Mouse (Mus musculus) urinary bladder, postnatal 36 days (tissue): ENCODE data around the gene Mccc1.

ENCODE experiments used
- DNase-seq, 2 experiments: peaks; one replicate each; pipeline ENCODE4 v3.0.0; 2022; ENCODE audit warnings: low spot score in 2 of 2, mixed read lengths in 1 of 2

Mccc1 gene

GRCm38 (mm10) chr3:35964928-35965327, 35.5 kb downstream of the Mccc1 start:
- DNase-seq: no peak

DNA sequence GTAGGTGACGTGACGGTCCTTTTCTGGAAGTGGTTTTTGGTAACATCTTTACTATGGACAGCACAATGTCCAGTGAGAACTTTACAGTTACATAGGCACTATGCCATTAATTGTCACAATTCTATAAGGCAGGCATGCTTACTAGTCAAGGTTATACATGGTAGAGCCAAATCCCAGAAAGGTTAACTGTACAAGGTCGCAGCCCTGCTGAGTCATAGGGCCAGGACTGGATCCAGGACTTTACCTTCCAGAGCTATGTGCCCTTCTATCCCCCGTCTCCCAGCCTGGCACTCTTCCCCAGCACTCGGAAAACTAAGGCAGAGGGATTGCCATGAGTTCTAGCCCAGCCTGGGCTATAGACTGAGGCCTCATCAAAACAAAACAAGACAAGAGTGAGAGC, 36.6 kb downstream of the Mccc1 start:
- no peak for DNase-seq

DNA sequence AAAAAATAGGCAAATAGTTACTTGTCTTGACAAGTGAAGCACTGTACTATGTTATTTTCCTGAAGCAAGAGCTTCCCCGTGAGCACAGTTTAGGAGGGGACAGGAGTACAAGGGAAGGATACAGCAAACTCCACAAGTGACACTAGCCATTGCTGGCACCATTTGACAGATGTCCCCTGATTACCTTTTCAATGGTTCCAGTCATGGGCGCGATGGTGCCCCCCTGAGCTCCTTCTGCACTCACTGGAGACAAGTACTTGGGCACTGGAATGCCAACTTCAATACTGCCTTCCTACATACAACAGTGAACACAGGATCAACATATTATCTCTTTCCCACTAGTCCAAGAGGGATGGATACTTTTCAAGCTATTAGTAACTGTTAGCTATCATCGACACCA, 37.1 kb downstream of the Mccc1 start:
- no peak for DNase-seq

- DNase-seq: no peak
Observed at GRCm38 (mm10) chr3:35962967-35963366, 37.5 kb downstream of the Mccc1 start.

DNA sequence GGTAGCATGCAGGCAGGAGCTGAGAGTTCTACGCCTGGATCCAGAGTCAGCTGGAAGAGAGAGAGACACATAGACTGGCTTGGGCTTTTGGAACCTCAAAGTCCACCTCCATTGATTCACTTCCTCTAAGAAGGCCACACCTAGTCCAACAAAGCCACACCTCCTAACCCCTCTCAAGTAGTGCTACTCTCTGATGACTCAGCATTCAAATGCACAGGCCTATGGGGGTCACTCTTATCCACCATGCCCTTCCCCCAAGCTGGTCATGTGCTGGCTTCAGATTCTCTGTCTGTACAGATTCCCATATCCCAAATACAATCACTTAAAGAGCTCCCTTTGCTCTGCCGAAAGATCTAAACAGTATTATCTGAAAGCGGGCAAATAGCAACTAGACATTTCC, 43.2 kb downstream of the Mccc1 start:
- no peak for DNase-seq

GRCm38 (mm10) chr3:35954901-35955575, 45.4 kb downstream of the Mccc1 start:
- DNase-seq: no peak

GRCm38 (mm10) chr3:35953816-35954215, 46.7 kb downstream of the Mccc1 start:
- no peak for DNase-seq

DNA sequence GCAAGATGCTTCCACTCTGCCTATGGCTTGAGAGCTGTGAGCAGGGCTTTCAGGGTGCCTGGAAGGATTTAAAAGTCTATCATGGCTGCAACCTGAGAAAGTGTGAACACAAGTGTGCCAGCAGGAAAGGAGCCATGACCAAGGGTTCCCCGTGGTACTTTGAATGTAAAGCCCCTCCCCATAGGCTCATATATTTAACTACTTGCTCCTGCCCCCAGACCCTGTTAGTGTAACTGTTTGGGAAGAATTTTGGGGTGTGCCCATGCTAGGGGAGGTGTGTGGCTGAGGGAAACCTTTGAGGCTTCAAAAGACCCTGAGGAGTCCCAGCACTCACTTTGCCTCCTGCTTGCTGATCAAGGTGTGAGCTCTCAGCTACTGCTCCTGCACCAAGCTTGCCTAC, 47.3 kb downstream of the Mccc1 start:
- no peak for DNase-seq

- no peak for DNase-seq
Observed at GRCm38 (mm10) chr3:35948197-35948596, 52.3 kb downstream of the Mccc1 start.

GRCm38 (mm10) chr3:35940520-35941135, 59.9 kb downstream of the Mccc1 start:
- no peak for DNase-seq

DNA sequence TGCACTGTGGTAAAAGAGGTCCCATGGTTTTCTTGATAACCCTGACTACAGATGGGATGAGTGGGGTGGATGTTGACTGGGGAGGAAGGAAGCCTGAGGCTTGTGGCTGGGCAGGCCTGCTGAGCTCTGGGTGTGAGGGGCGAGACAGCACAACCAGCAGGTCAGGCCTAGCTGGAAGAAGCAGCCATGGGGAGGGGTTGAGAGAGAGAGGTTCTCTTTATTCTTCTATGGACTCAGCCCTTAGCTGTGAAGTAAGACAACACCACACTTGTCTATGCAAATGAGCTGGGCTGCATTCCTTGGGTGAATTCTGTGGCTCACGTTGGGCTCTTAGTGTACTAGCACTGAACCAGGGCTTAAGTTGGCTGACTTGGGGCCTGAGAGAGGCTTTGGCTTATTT, 60.4 kb downstream of the Mccc1 start:
- DNase-seq: no peak

DNA sequence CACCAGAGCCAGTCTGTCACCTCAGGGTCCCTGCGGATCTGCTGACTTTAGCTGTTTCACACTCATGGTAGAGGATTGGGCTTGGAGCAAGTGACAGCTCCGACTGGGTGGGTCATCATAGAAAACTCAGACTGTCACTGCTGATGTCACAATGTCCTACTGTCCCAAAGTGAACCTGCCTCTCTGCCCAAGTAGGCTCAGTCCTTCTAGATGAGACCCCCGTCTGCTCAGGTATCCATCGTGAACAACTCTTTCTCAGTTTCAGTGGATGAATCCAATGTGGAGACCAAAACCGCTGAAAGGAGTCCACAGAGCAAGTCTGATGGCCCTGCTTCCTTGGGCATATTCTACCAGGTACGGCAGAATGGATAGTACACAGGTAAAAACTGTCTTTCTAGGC, 63.1 kb downstream of the Mccc1 start, which contains the start of gene Dcun1d1:
TSS of gene Dcun1d1 (minus strand) at position 101 of the 400 bp plus-strand sequence.
- DNase-seq: no peak

DNA sequence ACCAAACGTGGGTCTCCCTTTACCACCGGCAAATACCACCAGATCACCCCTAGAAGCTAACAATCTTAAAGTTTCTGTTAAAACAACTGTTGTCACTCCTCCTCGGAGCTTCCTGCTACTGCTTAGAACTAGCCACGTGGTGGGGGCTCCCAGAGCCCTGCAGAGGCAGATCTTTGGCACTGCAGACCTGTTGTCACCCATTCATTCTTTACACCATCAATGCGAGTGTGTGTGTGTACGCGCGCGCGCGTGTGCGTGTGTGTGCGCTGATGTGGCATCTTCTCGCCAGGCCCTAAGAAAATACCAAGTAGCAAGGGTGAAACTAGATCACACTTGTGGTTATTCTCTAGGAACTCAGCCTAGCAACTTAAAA, 67.1 kb downstream of the Mccc1 start:
- no peak for DNase-seq

- DNase-seq: peak; percentile 70 to 83
Observed at GRCm38 (mm10) chr3:35932735-35933404, 67.6 kb downstream of the Mccc1 start.

DNA sequence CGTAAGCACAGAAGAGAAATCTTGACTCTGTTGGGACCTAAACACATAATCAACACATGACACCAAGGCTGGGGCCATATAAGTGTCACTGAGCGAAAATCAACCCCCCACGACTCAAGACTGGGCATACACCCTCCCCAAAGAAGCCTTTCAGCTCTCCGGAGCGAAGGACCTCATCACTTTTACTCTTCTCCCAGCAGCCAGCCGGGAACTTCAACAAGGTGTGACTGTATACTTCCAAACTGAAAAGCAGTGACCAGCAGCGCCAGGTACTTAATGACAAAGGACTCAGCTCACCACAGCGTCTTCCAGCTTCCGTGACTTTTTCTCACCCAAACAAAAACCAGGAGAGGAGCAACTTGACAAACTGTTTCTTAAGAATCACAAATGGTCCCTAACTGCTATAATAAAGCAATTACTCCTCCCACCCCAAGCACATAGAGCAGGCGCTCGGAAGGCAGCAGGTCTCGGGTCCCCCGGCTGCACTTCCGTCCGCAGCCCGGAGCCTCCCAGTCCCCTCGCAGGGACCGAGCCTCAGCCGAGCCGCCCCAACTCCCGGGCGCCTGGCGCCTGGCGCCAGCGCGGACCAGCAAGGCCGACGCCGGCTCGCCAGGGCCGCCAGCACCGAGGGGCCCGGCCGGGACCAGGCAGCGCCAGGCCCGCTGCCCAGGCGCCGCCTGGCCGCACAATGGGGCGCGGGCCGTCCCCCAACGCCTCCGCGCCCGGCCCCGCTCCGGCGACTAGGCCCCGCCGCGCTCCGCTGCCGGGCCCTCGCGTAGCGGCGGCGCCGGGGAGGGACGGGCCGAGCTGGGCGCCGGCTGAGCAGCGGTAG, 68.4 kb downstream of the Mccc1 start:
- DNase-seq: peak; percentile 49 to 54

GRCm38 (mm10) chr3:35931359-35931758, 69.1 kb downstream of the Mccc1 start:
- no peak for DNase-seq

GRCm38 (mm10) chr3:35929831-35930230, 70.6 kb downstream of the Mccc1 start:
- DNase-seq: no peak

- no peak for DNase-seq
Observed at GRCm38 (mm10) chr3:35929406-35929805, 71.1 kb downstream of the Mccc1 start.

GRCm38 (mm10) chr3:35925852-35926251, 74.6 kb downstream of the Mccc1 start:
- DNase-seq: no peak

- DNase-seq: no peak
Observed at GRCm38 (mm10) chr3:35924007-35924406, 76.5 kb downstream of the Mccc1 start.

DNA sequence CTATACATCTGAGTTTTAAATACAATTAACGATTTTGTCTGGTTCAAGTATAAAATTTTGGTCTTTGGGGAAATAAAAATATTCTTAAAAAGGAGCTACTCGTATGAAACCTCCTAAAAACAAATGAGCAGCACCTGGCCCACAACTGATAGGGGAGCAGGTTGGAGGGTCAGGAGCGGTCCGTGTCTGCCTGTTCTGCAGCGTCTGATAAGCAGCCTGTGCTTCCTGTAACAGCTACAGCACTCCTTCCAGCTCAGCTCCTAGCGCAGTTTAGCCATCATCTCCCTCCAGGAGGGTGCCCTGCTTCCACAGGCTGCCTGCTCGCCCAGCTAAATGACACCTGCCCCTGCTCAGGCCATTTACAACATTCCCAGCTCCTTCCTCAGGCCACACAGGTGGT, 77.0 kb downstream of the Mccc1 start:
- no peak for DNase-seq

GRCm38 (mm10) chr3:35922522-35922921, 78.0 kb downstream of the Mccc1 start:
- DNase-seq: no peak
